Mouse (Mus musculus) CH12.LX (cell line): ENCODE data around the gene Fam198b.

Source experiments
- CHD2 ChIP-seq: IDR thresholded peaks from 2 replicates; pipeline ENCODE4 v1.6.1; 2011; ENCODE audit warnings: low read length, improper control_type of control experiment
- CTCF ChIP-seq, 2 experiments: IDR thresholded peaks in 1 of 2; conservative IDR thresholded peaks in 1 of 2; 2 replicates each; pipeline ENCODE4 v1.5.1; 2011 to 2012; ENCODE audit warnings: low read depth in 2 of 2, low read length in 2 of 2, improper control_type of control experiment in 1 of 2, inconsistent platforms in 1 of 2, mild to moderate bottlenecking in 1 of 2, moderate library complexity in 1 of 2
- ELF1 ChIP-seq: IDR thresholded peaks from 2 replicates; pipeline ENCODE4 v1.6.1; 2014; ENCODE audit warnings: low read depth, mild to moderate bottlenecking, inconsistent platforms, low read length, improper control_type of control experiment
- EP300 ChIP-seq: IDR thresholded peaks from 2 replicates; pipeline ENCODE4 v1.6.1; 2011; ENCODE audit warnings: low read length, improper control_type of control experiment
- KAT2A ChIP-seq: IDR thresholded peaks from 2 replicates; pipeline ENCODE4 v1.6.1; 2012; ENCODE audit warnings: low read length, improper control_type of control experiment, inconsistent platforms; ENCODE audit not compliant: insufficient replicate concordance
- NRF1 ChIP-seq: IDR thresholded peaks from 2 replicates; pipeline ENCODE4 v1.6.1; 2014; ENCODE audit warnings: low read depth, mild to moderate bottlenecking, inconsistent platforms, low read length, improper control_type of control experiment, moderate library complexity
- POLR2A ChIP-seq: IDR thresholded peaks from 2 replicates; pipeline ENCODE4 v1.6.1; 2011; ENCODE audit warnings: low read depth, mild to moderate bottlenecking, improper control_type of control experiment, low read length
- POLR2AphosphoS2 ChIP-seq: IDR thresholded peaks from 2 replicates; pipeline ENCODE4 v1.6.1; 2011; ENCODE audit warnings: low read depth, low read length, improper control_type of control experiment
- SMC3 ChIP-seq: IDR thresholded peaks from 2 replicates; pipeline ENCODE4 v1.6.1; 2011; ENCODE audit warnings: low read depth, low read length, improper control_type of control experiment
- ZC3H11A ChIP-seq: IDR thresholded peaks from 2 replicates; pipeline ENCODE4 v1.6.1; 2012; ENCODE audit warnings: low read depth, mild to moderate bottlenecking, inconsistent platforms, low read length, improper control_type of control experiment
- ZKSCAN1 ChIP-seq: IDR thresholded peaks from 2 replicates; pipeline ENCODE4 v1.6.1; 2012; ENCODE audit warnings: low read depth, inconsistent platforms, low read length, improper control_type of control experiment, borderline replicate concordance
- ZNF384 ChIP-seq: IDR thresholded peaks from 2 replicates; pipeline ENCODE4 v1.6.1; 2012; ENCODE audit warnings: low read depth, low read length, improper control_type of control experiment, inconsistent platforms

DNA sequence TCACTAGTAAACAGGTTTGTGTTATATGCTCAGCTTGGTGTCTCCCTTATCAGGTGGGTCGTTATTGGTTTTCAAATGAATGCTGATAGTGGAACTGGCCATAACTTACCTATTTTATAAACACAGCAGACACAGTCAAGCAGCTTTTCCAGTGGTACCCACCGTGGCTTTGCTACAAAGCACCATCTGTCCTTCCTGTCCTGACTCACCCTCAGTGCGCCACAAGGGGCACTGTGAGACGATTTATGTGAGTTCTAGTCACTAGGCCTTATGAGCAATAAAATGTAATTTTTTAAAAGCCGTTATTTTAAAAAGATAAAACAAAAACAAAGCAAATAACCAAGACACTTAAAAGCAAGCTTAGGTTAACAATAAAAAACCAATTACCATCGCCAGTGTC is 45.6 kb upstream of the Fam198b start:
- TF ChIP-seq EP300 (no peak), SMC3 (no peak), CTCF (conservative IDR thresholded peaks at IDR 0.05 in 1 of 2, IDR thresholded peaks at IDR 0.05 in 1 of 2; ENCODE audit: low read depth in 2 of 2, low read length in 2 of 2) (peak in 1 of 2 experiments; percentile 53; a peak in 2 of 4 replicates), ZNF384 (no peak), ZKSCAN1 (no peak), NRF1 (no peak), ZC3H11A (no peak), POLR2A (no peak), CHD2 (no peak), POLR2AphosphoS2 (no peak), KAT2A (no peak), ELF1 (no peak)
